ENCODE assay signal across 9 mouse cellular contexts in the genomic region with DNA sequence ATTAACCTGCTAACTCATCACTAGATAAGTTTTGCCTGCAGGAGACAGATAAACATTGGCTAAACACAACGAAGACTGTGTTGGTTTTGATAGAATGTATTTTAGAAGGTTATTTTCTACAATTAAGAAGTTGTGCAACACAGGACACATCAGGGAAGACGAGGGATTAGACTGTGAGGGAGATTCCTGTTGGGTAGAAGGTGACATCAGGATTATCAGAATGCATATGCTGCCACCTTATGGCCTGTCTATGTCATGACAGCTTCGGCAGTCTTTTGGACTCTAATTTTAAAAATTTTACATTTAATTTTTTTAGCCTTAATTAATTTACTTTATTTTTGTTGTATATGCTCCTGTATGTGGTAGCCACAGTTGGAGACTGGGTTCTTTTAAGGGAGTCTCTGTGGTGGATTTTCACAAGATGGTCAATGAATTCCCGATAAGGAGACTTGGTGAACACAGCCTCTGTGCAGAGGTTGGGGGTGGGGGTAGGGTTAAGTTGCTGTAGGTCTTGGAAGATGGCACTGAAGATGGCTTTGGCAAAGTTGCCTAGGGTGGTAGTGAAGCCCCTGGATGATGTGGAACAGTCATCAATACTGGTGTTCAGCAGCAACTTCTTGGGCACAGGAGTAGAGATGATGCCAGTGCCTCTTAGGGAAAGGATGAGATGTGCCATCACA. TPM values are rescaled to one million over a fixed set of nuclear protein-coding genes. Genes with fewer than 3 reads are reported as not detected.
DNase-seq lines count a peak whose midpoint lies in the region; ATAC-seq and TF ChIP-seq lines count a peak whose summit lies in the region.
"Had no signal": no experiment of that assay in that cellular context is flagged by ENCODE, and none has a peak within 500 bp of the region (broad histone marks: within the 10 kb centered on the region; RNA-seq: fewer than 3 reads in every experiment).

No protein-coding gene starts in this region.

- H3K4me3 ChIP-seq in kidney, embryonic 16.5 days (ENCODE audit: low read length) = no peak overlapping the region
- no peak overlapping the region for H3K4me3 ChIP-seq in E14TG2a.4 (replicated peaks; ENCODE audit: low read length)
- H3K4me3 ChIP-seq: embryonic facial prominence, embryonic 13.5 days had no signal

- no peaks in the 10 kb centered on the region for H3K9me3 ChIP-seq in kidney, embryonic 16.5 days (ENCODE audit: low read length)
- no peaks in the 10 kb centered on the region for H3K9me3 ChIP-seq in E14TG2a.4 (ENCODE audit: low read length)
- H3K9me3 ChIP-seq: embryonic facial prominence, embryonic 13.5 days had no signal

- WGBS in kidney, embryonic 16.5 days = 22% methylated on average over 4 of the region's 4 CpGs

- H3K9ac ChIP-seq in kidney, embryonic 16.5 days (replicated peaks; ENCODE audit: low read length) = no peak overlapping the region
- H3K9ac ChIP-seq: embryonic facial prominence, embryonic 13.5 days had no signal

- no peak overlapping the region for H3K27ac ChIP-seq in kidney, embryonic 16.5 days (ENCODE audit: low read length)
- H3K27ac ChIP-seq: embryonic facial prominence, embryonic 13.5 days had no signal

- no peaks in the 10 kb centered on the region for H3K36me3 ChIP-seq in kidney, embryonic 16.5 days (ENCODE audit: insufficient read depth, low read length)
- H3K36me3 ChIP-seq in E14TG2a.4 (ENCODE audit: insufficient read depth, low read length) = no peaks in the 10 kb centered on the region
- H3K36me3 ChIP-seq: embryonic facial prominence, embryonic 13.5 days had no signal

- no peaks in the 10 kb centered on the region for H3K27me3 ChIP-seq in kidney, embryonic 16.5 days (ENCODE audit: insufficient read depth, low read length)
- H3K27me3 ChIP-seq in E14TG2a.4 (ENCODE audit: insufficient read depth, low read length) = peaks cover 9% of the 10 kb centered on the region
- H3K27me3 ChIP-seq: embryonic facial prominence, embryonic 13.5 days had no signal

- DNase-seq in kidney, adult 18-20 months = no peak
- DNase-seq in adrenal gland, postnatal 36 days = peak; percentile 13 to 17
- peak; percentile 13 to 22 for DNase-seq in left cerebral cortex, adult 9 months (ENCODE audit: low spot score in 2 of 2)
- peak; percentile 45 for DNase-seq in naive thymus-derived CD4-positive, alpha-beta T cell, adult 2 months (ENCODE audit: low read depth)

- no peak overlapping the region for H3K4me2 ChIP-seq in kidney, embryonic 16.5 days (replicated peaks; ENCODE audit: low read depth, low read length)
- H3K4me2 ChIP-seq: embryonic facial prominence, embryonic 13.5 days had no signal

- no peaks in the 10 kb centered on the region for H3K4me1 ChIP-seq in kidney, embryonic 16.5 days (ENCODE audit: insufficient read depth, low read length)
- peaks cover 3% of the 10 kb centered on the region; the same call in 1 of the 2 replicates for H3K4me1 ChIP-seq in E14TG2a.4 (replicated peaks; ENCODE audit: low read depth, low read length)
- H3K4me1 ChIP-seq: embryonic facial prominence, embryonic 13.5 days had no signal

- peak; percentile 84 for TF ChIP-seq CTCF in E14TG2a.4 (conservative IDR thresholded peaks at IDR 0.05; ENCODE audit: low read length)

- peak; percentile 64; the same call in 1 of the 2 replicates for ATAC-seq in kidney, embryonic 16.5 days (ENCODE audit: low FRiP score, low TSS enrichment)
- peak; percentile 87 for ATAC-seq in granulocyte monocyte progenitor cell, adult 5-6 weeks (replicated peaks; ENCODE audit: poor library complexity, severe bottlenecking)
- no peak for ATAC-seq in erythroid progenitor cell, adult 5-6 weeks (replicated peaks; ENCODE audit: low FRiP score, poor library complexity, severe bottlenecking)

RNA-seq across cellular contexts. Expression of a gene that starts 13.1 kb away (rescaled TPM):
- polyA plus RNA-seq in kidney, embryonic 16.5 days (2015; fragmentation: Nextera tagmentation; extraction: Ambion mirVana) = 9.6 and 15.0 TPM in 2 replicates
- 1 to 10 TPM in 1 of 2 experiments, not detected in 1; 1.8 TPM for total RNA-seq in adrenal gland, postnatal 36 days (2021)
- 129 and 333 TPM in 2 replicates for total RNA-seq in granulocyte monocyte progenitor cell, adult 5-6 weeks (2014; fragmentation: Nextera tagmentation)
- 894 and 951 TPM in 2 replicates for total RNA-seq in granulocyte monocyte progenitor cell, adult 5-6 weeks (2017)
- 7,257 and 9,005 TPM in 2 replicates for total RNA-seq in erythroid progenitor cell, adult 5-6 weeks (2015; ENCODE audit: low replicate concordance)
- total RNA-seq in erythroid progenitor cell, adult 5-6 weeks (2017; ENCODE audit: low replicate concordance) = 2,061 and 2,234 TPM in 2 replicates

RNA-seq across cellular contexts. Expression of a gene that starts 18.0 kb away (rescaled TPM):
- not detected in 2 replicates for polyA plus RNA-seq in kidney, embryonic 16.5 days (2015; fragmentation: Nextera tagmentation; extraction: Ambion mirVana)
- total RNA-seq in adrenal gland, postnatal 36 days (2021) = not detected
- not detected in 2 replicates for total RNA-seq in granulocyte monocyte progenitor cell, adult 5-6 weeks (2014; fragmentation: Nextera tagmentation)
- not detected in 2 replicates for total RNA-seq in granulocyte monocyte progenitor cell, adult 5-6 weeks (2017)
- not detected in 2 replicates for total RNA-seq in erythroid progenitor cell, adult 5-6 weeks (2015; ENCODE audit: low replicate concordance)
- total RNA-seq in erythroid progenitor cell, adult 5-6 weeks (2017; ENCODE audit: low replicate concordance) = not detected in 2 replicates
- polyA plus RNA-seq: embryonic facial prominence, embryonic 13.5 days had no signal

RNA-seq across cellular contexts. Expression of a gene that starts 39.9 kb away (rescaled TPM):
- polyA plus RNA-seq in kidney, embryonic 16.5 days (2015; fragmentation: Nextera tagmentation; extraction: Ambion mirVana) = 13.9 and 22.6 TPM in 2 replicates
- 1 to 10 TPM in 1 of 2 experiments, not detected in 1; 2.2 TPM for total RNA-seq in adrenal gland, postnatal 36 days (2021)
- 347 and 679 TPM in 2 replicates for total RNA-seq in granulocyte monocyte progenitor cell, adult 5-6 weeks (2014; fragmentation: Nextera tagmentation)
- 895 and 1,441 TPM in 2 replicates for total RNA-seq in granulocyte monocyte progenitor cell, adult 5-6 weeks (2017)
- total RNA-seq in erythroid progenitor cell, adult 5-6 weeks (2015; ENCODE audit: low replicate concordance) = 5,294 and 6,274 TPM in 2 replicates
- total RNA-seq in erythroid progenitor cell, adult 5-6 weeks (2017; ENCODE audit: low replicate concordance) = 2,245 and 2,738 TPM in 2 replicates

RNA-seq across cellular contexts. Expression of a gene that starts 54.8 kb away (rescaled TPM):
- 0.12 and 0.36 TPM in 2 replicates for polyA plus RNA-seq in kidney, embryonic 16.5 days (2015; fragmentation: Nextera tagmentation; extraction: Ambion mirVana)
- under 1 TPM in 1 of 2 experiments, not detected in 1; 0.33 TPM for total RNA-seq in adrenal gland, postnatal 36 days (2021)
- not detected in 2 replicates for total RNA-seq in granulocyte monocyte progenitor cell, adult 5-6 weeks (2014; fragmentation: Nextera tagmentation)
- not detected in 2 replicates for total RNA-seq in granulocyte monocyte progenitor cell, adult 5-6 weeks (2017)
- total RNA-seq in erythroid progenitor cell, adult 5-6 weeks (2015; ENCODE audit: low replicate concordance) = not detected in 2 replicates
- total RNA-seq in erythroid progenitor cell, adult 5-6 weeks (2017; ENCODE audit: low replicate concordance) = not detected in 2 replicates
- polyA plus RNA-seq: embryonic facial prominence, embryonic 13.5 days had no signal

Comparison
In these comparisons a context has a peak if more than half of its experiments do, and no peak if none do; other contexts are left out.
1. RNA of a gene that starts 13.1 kb away (total RNA-seq): 2,061 to 9,005 TPM in erythroid progenitor cell, adult 5-6 weeks and 129 to 951 TPM in granulocyte monocyte progenitor cell, adult 5-6 weeks; 1.8 TPM in adrenal gland, postnatal 36 days; every median in the first group is over 10 times any median in the second.
2. RNA of a gene that starts 39.9 kb away (total RNA-seq): 2,245 to 6,274 TPM in erythroid progenitor cell, adult 5-6 weeks and 347 to 1,441 TPM in granulocyte monocyte progenitor cell, adult 5-6 weeks; 2.2 TPM in adrenal gland, postnatal 36 days; every median in the first group is over 100 times any median in the second.